Mouse (Mus musculus): ENCODE results near the gene Cript. TPM values are rescaled to one million over a fixed set of nuclear protein-coding genes. Genes with fewer than 3 reads are reported as not detected.

Gene Cript
- polyA plus RNA-seq, 1 experiment = 45.5 TPM

DNA sequence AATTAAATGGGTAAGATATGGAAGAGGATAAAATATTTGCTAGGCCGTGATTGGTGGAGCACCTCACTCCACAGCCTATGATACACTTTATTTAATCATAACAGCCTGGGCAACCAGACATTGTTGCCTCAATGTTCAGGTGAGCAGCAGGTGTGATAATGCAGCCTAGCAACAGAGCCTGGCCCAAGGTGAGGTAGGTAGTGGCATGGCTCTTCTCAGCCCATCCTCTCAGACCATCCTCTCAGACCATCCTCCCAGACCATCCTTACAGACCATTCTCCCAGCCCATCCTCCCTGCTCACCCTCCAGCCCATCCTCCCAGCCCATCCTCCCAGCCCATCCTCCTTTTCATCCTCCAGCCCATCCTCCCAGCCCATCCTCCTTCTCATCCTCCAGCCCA lies 26.3 kb downstream of the Cript start:
- Histone ChIP-seq H3K27me3 (ENCODE audit: control insufficient read depth, insufficient read depth, insufficient read length) (peaks cover 6% of the 10 kb centered on the region), H3ac (ENCODE audit: control insufficient read depth, insufficient read length, low read depth) (no peak overlapping the region), H3K79me2 (ENCODE audit: control insufficient read depth, insufficient read depth) (no peaks in the 10 kb centered on the region), H3K79me3 (ENCODE audit: low read depth) (no peaks in the 10 kb centered on the region), H3K36me3 (ENCODE audit: control insufficient read depth, insufficient read depth) (no peaks in the 10 kb centered on the region), H3K4me3 (ENCODE audit: insufficient read depth, poor library complexity, severe bottlenecking) (no peak overlapping the region)
- TF ChIP-seq MYOG (IDR thresholded peaks at IDR 0.05; ENCODE audit: control insufficient read depth, extremely low read depth, insufficient read length) (no peak), CEBPB (IDR thresholded peaks at IDR 0.05; ENCODE audit: low read depth) (no peak), MAX (IDR thresholded peaks at IDR 0.05) (no peak), USF1 (IDR thresholded peaks at IDR 0.05; ENCODE audit: low read depth) (no peak), CTCF (IDR thresholded peaks at IDR 0.05; ENCODE audit: control insufficient read depth, insufficient read depth, insufficient read length) (no peak), MYOD1 (IDR thresholded peaks at IDR 0.05; ENCODE audit: control insufficient read depth, insufficient read length, low read depth) (no peak), FOSL1 (IDR thresholded peaks at IDR 0.05; ENCODE audit: insufficient read depth, low read length, poor library complexity, severe bottlenecking) (no peak)

DNA sequence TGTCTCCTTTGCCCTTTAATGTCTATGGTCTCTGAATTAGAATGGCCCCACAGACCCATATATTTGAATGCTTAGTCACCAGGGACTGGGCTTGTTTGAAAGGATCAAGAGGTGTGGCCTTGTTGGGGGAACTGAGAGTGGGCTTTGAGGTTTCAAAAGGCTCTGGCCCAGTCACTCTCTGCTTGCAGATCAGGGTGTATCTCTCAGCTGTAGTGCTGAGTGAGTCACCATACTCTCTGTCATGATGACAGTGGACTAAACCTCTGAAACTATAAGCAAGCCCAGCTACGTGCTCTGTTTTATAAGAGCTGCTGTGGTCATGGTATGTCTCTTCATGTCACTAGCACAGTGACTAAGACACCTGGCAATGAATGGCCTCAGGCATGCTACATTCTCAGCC lies 27.1 kb downstream of the Cript start:
- H3K27me3 ChIP-seq (ENCODE audit: control insufficient read depth, insufficient read depth, insufficient read length) = peaks cover 6% of the 10 kb centered on the region
- H3K79me3 ChIP-seq (ENCODE audit: low read depth) = no peaks in the 10 kb centered on the region
- H3K4me3 ChIP-seq (ENCODE audit: insufficient read depth, poor library complexity, severe bottlenecking) = no peak overlapping the region
- no peak for TF ChIP-seq MYOG (IDR thresholded peaks at IDR 0.05; ENCODE audit: control insufficient read depth, extremely low read depth, insufficient read length)
- no peak for TF ChIP-seq MYOD1 (IDR thresholded peaks at IDR 0.05; ENCODE audit: control insufficient read depth, insufficient read length, low read depth)
- TF ChIP-seq MAX (IDR thresholded peaks at IDR 0.05) = no peak
- TF ChIP-seq FOSL1 (IDR thresholded peaks at IDR 0.05; ENCODE audit: insufficient read depth, low read length, poor library complexity, severe bottlenecking) = no peak
- TF ChIP-seq USF1 (IDR thresholded peaks at IDR 0.05; ENCODE audit: low read depth) = no peak
- no peak for TF ChIP-seq CEBPB (IDR thresholded peaks at IDR 0.05; ENCODE audit: low read depth)
- TF ChIP-seq CTCF (IDR thresholded peaks at IDR 0.05; ENCODE audit: control insufficient read depth, insufficient read depth, insufficient read length) = no peak
- H3ac ChIP-seq (ENCODE audit: control insufficient read depth, insufficient read length, low read depth) = no peak overlapping the region
- no peaks in the 10 kb centered on the region for H3K79me2 ChIP-seq (ENCODE audit: control insufficient read depth, insufficient read depth)
- no peaks in the 10 kb centered on the region for H3K36me3 ChIP-seq (ENCODE audit: control insufficient read depth, insufficient read depth)

DNA sequence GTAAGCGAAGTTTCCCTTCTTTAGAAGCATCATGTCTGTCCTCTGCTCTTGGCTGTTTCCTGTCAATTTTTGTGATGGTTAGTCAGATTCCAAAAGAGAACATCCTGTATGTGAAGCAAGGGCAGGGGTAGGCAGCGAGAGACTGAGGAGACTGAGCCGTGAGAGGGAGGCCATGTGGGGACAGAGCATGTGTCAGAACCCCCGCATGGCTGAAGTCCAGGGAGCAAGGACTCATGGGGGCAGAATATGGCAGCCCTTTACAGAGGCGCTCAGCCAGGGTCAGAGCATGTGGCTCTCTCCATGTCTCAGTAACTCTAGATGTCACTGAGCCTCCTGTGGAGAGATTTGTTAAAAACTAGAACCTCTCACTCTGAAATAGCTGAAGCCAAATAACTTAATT lies 28.6 kb downstream of the Cript start:
- Histone ChIP-seq H3ac (ENCODE audit: control insufficient read depth, insufficient read length, low read depth) (no peak overlapping the region), H3K79me3 (ENCODE audit: low read depth) (no peaks in the 10 kb centered on the region), H3K4me3 (ENCODE audit: insufficient read depth, poor library complexity, severe bottlenecking) (no peak overlapping the region), H3K27me3 (ENCODE audit: control insufficient read depth, insufficient read depth, insufficient read length) (peaks cover 6% of the 10 kb centered on the region), H3K36me3 (ENCODE audit: control insufficient read depth, insufficient read depth) (no peaks in the 10 kb centered on the region), H3K79me2 (ENCODE audit: control insufficient read depth, insufficient read depth) (no peaks in the 10 kb centered on the region)
- TF ChIP-seq FOSL1 (IDR thresholded peaks at IDR 0.05; ENCODE audit: insufficient read depth, low read length, poor library complexity, severe bottlenecking) (no peak), MYOG (IDR thresholded peaks at IDR 0.05; ENCODE audit: control insufficient read depth, extremely low read depth, insufficient read length) (no peak), CTCF (IDR thresholded peaks at IDR 0.05; ENCODE audit: control insufficient read depth, insufficient read depth, insufficient read length) (no peak), USF1 (IDR thresholded peaks at IDR 0.05; ENCODE audit: low read depth) (no peak), CEBPB (IDR thresholded peaks at IDR 0.05; ENCODE audit: low read depth) (no peak), MYOD1 (IDR thresholded peaks at IDR 0.05; ENCODE audit: control insufficient read depth, insufficient read length, low read depth) (no peak), MAX (IDR thresholded peaks at IDR 0.05) (no peak)

DNA sequence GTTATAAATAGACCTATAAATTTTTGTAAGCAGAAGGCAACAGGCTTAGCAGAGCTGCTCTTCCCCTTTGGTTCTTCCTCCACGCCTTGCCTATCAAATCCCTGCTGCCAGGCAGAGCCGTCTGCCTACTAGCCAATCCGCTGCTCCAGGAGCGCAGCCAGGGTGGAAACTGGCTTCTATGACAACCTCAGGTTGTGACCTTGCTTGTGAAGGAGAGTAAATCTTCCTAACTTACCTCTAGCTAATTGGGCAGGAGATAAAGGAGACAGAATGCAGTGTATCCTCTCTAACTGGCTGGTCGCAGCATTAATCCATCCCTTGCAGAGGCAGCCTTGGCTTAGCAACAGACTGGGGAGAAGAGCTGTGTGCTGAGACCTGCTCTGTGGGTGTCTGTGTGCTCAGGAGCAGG lies 29.7 kb downstream of the Cript start:
- no peaks in the 10 kb centered on the region for H3K36me3 ChIP-seq (ENCODE audit: control insufficient read depth, insufficient read depth)
- no peak overlapping the region for H3K4me3 ChIP-seq (ENCODE audit: insufficient read depth, poor library complexity, severe bottlenecking)
- TF ChIP-seq CEBPB (IDR thresholded peaks at IDR 0.05; ENCODE audit: low read depth) = no peak
- no peak for TF ChIP-seq FOSL1 (IDR thresholded peaks at IDR 0.05; ENCODE audit: insufficient read depth, low read length, poor library complexity, severe bottlenecking)
- TF ChIP-seq CTCF (IDR thresholded peaks at IDR 0.05; ENCODE audit: control insufficient read depth, insufficient read depth, insufficient read length) = no peak
- no peak for TF ChIP-seq MAX (IDR thresholded peaks at IDR 0.05)
- no peak for TF ChIP-seq USF1 (IDR thresholded peaks at IDR 0.05; ENCODE audit: low read depth)
- no peak for TF ChIP-seq MYOD1 (IDR thresholded peaks at IDR 0.05; ENCODE audit: control insufficient read depth, insufficient read length, low read depth)
- TF ChIP-seq MYOG (IDR thresholded peaks at IDR 0.05; ENCODE audit: control insufficient read depth, extremely low read depth, insufficient read length) = no peak
- peaks cover 6% of the 10 kb centered on the region for H3K27me3 ChIP-seq (ENCODE audit: control insufficient read depth, insufficient read depth, insufficient read length)
- H3K79me2 ChIP-seq (ENCODE audit: control insufficient read depth, insufficient read depth) = no peaks in the 10 kb centered on the region
- H3ac ChIP-seq (ENCODE audit: control insufficient read depth, insufficient read length, low read depth) = no peak overlapping the region
- H3K79me3 ChIP-seq (ENCODE audit: low read depth) = no peaks in the 10 kb centered on the region

DNA sequence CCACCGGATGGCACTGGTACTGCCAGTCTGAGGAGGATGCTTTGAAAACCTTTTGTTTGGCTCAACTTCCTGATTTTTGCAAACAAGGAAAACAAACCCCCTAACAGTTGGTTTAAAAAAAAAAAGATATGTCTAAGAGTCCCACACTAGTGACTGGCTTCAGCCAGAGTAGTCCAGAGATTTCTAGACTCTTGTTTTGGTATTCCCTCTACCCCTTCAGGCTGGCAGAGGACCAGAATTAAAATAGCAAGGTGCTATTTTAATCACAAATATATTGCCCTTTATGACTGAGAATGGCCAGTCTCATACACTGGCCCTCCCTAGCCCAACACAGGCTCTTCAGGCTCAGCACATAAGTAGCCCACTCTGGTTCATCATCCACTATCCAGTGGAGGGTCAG lies 30.3 kb downstream of the Cript start:
- Histone ChIP-seq H3K36me3 (ENCODE audit: control insufficient read depth, insufficient read depth) (no peaks in the 10 kb centered on the region), H3K27me3 (ENCODE audit: control insufficient read depth, insufficient read depth, insufficient read length) (peaks cover 6% of the 10 kb centered on the region), H3K4me3 (ENCODE audit: insufficient read depth, poor library complexity, severe bottlenecking) (no peak overlapping the region), H3K79me2 (ENCODE audit: control insufficient read depth, insufficient read depth) (no peaks in the 10 kb centered on the region), H3K79me3 (ENCODE audit: low read depth) (no peaks in the 10 kb centered on the region), H3ac (ENCODE audit: control insufficient read depth, insufficient read length, low read depth) (no peak overlapping the region)
- TF ChIP-seq MAX (IDR thresholded peaks at IDR 0.05) (no peak), MYOG (IDR thresholded peaks at IDR 0.05; ENCODE audit: control insufficient read depth, extremely low read depth, insufficient read length) (no peak), CEBPB (IDR thresholded peaks at IDR 0.05; ENCODE audit: low read depth) (no peak), MYOD1 (IDR thresholded peaks at IDR 0.05; ENCODE audit: control insufficient read depth, insufficient read length, low read depth) (no peak), USF1 (IDR thresholded peaks at IDR 0.05; ENCODE audit: low read depth) (no peak), FOSL1 (IDR thresholded peaks at IDR 0.05; ENCODE audit: insufficient read depth, low read length, poor library complexity, severe bottlenecking) (no peak), CTCF (IDR thresholded peaks at IDR 0.05; ENCODE audit: control insufficient read depth, insufficient read depth, insufficient read length) (no peak)

DNA sequence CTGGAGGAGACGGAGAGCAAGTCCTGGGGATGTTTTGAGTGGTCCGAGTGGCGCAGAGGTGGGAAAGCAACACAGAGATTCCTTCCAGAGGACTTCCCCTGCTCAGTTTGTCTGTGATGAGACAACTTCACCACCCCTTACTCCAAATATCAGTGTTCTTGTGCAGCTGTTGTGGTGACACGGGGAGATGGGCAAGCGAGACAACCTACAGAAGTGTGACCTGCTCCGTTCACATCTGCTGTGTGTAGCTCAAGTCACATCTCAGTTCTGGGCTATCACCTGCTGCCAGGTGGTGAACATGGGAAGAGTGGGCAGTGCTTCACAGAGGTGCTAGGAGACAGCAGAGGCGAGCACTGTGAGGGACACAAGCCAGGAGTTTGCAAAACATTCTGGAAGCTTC lies 31.4 kb downstream of the Cript start:
- no peaks in the 10 kb centered on the region for H3K79me2 ChIP-seq (ENCODE audit: control insufficient read depth, insufficient read depth)
- no peak overlapping the region for H3K4me3 ChIP-seq (ENCODE audit: insufficient read depth, poor library complexity, severe bottlenecking)
- no peak overlapping the region for H3ac ChIP-seq (ENCODE audit: control insufficient read depth, insufficient read length, low read depth)
- H3K27me3 ChIP-seq (ENCODE audit: control insufficient read depth, insufficient read depth, insufficient read length) = peaks cover 6% of the 10 kb centered on the region
- no peaks in the 10 kb centered on the region for H3K36me3 ChIP-seq (ENCODE audit: control insufficient read depth, insufficient read depth)
- no peak for TF ChIP-seq FOSL1 (IDR thresholded peaks at IDR 0.05; ENCODE audit: insufficient read depth, low read length, poor library complexity, severe bottlenecking)
- no peaks in the 10 kb centered on the region for H3K79me3 ChIP-seq (ENCODE audit: low read depth)
